Mouse (Mus musculus) kidney, embryonic 14.5 days (tissue): ENCODE measurements around the gene Xndc1. TPM values are rescaled to one million over a fixed set of nuclear protein-coding genes. Genes with fewer than 3 reads are reported as not detected.

Experiments used
- ATAC-seq: fragments of 200-750 bp; cut with Nextera tagmentation; 2 replicates; pipeline ENCODE4 v1.8.0; 2017; ENCODE audit warnings: moderate number of reproducible peaks, mild to moderate bottlenecking, moderate TSS enrichment, moderate library complexity; ENCODE audit not compliant: low FRiP score, low TSS enrichment
- H3K27ac ChIP-seq: fragments of 300-500 bp; sonication (generic); 2 replicates; pipeline ENCODE4 v1.5.1; 2014; ENCODE audit warnings: low read depth, mild to moderate bottlenecking, low read length, moderate library complexity, mixed read lengths
- H3K27me3 ChIP-seq: fragments of 300-500 bp; sonication (generic); 2 replicates; pipeline ENCODE4 v1.6.1; 2014; ENCODE audit warnings: mild to moderate bottlenecking, low read length; ENCODE audit not compliant: control insufficient read depth, insufficient read depth
- H3K36me3 ChIP-seq: fragments of 300-500 bp; sonication (generic); 2 replicates; pipeline ENCODE4 v1.6.1; 2014; ENCODE audit warnings: low read length, mixed read lengths; ENCODE audit not compliant: control insufficient read depth, insufficient read depth
- H3K4me1 ChIP-seq: fragments of 300-500 bp; sonication (generic); 2 replicates; pipeline ENCODE4 v1.6.1; 2014; ENCODE audit warnings: low read length, mixed read lengths; ENCODE audit not compliant: control insufficient read depth, insufficient read depth
- H3K4me2 ChIP-seq: fragments of 300-500 bp; sonication (generic); replicated peaks from 2 replicates; pipeline ENCODE4 v1.6.1; 2014; ENCODE audit warnings: low read depth, mild to moderate bottlenecking, low read length
- H3K4me3 ChIP-seq: fragments of 300-500 bp; sonication (generic); 2 replicates; pipeline ENCODE4 v1.5.1; 2014; ENCODE audit warnings: mild to moderate bottlenecking, low read length
- H3K9ac ChIP-seq: fragments of 300-500 bp; sonication (generic); 2 replicates; pipeline ENCODE4 v1.6.1; 2014; ENCODE audit warnings: low read depth, mild to moderate bottlenecking, low read length, moderate library complexity
- H3K9me3 ChIP-seq: fragments of 300-500 bp; sonication (generic); 2 replicates; pipeline ENCODE4 v1.6.1; 2016; ENCODE audit warnings: low read length; ENCODE audit not compliant: control insufficient read depth
- WGBS: fragments of 180-500 bp; shearing (Covaris S2); extraction: QIAGEN DNeasy Blood & Tissue Kit; methylation state at CpG from one replicate; pipeline ENCODE4 v1.1.7; 2014; 5-methylcytosine and 5-hydroxymethylcytosine counted together
- polyA plus RNA-seq: library from polyadenylated mRNA; unstranded; fragments of >200 nt; fragmentation: Nextera tagmentation; extraction: Ambion mirVana; gene quantifications from 2 replicates; pipeline ENCODE4 v1.2.1, GENCODE M21; 2014

The Xndc1 gene
- polyA plus RNA-seq, 1 experiment from 2014 or later: 27.1 TPM

DNA sequence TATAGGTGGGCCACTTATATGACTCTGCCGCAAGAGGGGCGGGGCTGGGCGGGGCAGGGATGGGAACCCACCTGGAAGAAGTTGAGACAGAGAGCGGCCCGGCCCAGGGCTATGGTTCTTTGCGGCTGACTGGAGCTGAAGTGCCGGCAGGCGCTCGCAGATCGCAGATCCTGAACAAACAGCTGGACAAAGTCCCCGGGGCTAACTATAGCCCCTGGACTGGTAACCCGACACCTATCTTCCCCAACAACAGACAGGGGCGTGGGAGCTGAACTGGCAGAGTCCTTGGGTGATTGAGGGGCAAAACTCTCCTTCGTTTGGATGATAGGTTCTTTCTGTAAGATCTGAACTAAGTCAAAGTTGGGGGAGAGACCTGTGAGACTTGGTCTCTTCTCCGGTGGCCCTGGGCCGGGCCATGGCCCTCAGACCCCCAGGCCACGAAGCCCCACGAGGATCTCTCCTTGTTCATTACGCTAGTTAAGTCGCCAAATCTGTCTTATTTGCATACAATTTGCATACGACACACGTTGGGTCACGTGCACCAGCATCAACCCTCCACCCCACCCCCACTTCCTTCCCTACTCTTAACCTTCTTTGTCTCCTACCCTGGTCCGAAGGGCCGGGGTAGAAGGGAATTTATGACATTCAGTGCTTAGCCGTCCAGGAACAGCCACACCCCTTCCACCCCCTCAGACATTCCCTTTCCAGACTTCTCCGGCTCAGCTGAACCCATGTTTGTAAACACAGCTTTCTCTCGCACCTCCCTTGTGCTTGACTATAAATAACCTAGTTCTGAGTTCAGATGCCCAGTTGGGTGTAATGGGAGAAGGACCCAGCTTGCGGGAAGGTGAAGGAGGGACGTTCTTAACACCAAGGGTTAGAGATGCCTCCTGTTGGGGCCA is 34.7 kb downstream of the Xndc1 start:
- Histone ChIP-seq H3K9me3 (no peaks in the 10 kb centered on the region), H3K4me2 (peak overlapping the region; percentile 53), H3K4me1 (peaks cover 9% of the 10 kb centered on the region), H3K9ac (no peak overlapping the region), H3K27me3 (no peaks in the 10 kb centered on the region), H3K27ac (no peak overlapping the region; the same call in 1 of the 2 replicates), H3K4me3 (peak overlapping the region; percentile 22), H3K36me3 (no peaks in the 10 kb centered on the region)
- ATAC-seq: peak; percentile 80
- 2% methylated on average over 30 of the region's 30 CpGs for WGBS

DNA sequence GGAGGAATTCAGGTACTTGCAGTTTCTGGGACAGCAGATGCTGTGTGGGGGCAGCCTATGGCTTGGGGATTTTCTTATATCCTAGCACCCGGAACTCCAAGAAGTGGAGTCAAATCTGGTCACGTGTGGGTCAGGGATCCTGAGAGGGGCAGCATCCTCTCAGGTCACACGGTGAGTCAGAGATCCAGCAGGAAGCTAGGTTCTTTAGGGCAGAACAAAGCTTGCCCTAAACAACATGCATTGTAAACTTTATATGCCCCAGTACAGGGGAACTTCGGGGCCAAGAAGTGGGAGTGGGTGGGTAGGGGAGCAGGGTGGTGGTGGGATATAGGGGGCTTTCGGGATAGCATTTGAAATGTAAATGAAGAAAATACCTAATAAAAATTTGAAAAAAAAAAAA is 35.6 kb downstream of the Xndc1 start:
- Histone ChIP-seq H3K36me3 (no peaks in the 10 kb centered on the region), H3K9ac (no peak overlapping the region), H3K4me1 (peaks cover 9% of the 10 kb centered on the region), H3K4me2 (peak overlapping the region; percentile 53; the same call in 1 of the 2 replicates), H3K4me3 (no peak overlapping the region), H3K27ac (no peak overlapping the region; the same call in 1 of the 2 replicates), H3K27me3 (no peaks in the 10 kb centered on the region), H3K9me3 (no peaks in the 10 kb centered on the region)
- WGBS: 25% methylated on average over 5 of the region's 5 CpGs
- peak; percentile 3; the same call in 1 of the 2 replicates for ATAC-seq

DNA sequence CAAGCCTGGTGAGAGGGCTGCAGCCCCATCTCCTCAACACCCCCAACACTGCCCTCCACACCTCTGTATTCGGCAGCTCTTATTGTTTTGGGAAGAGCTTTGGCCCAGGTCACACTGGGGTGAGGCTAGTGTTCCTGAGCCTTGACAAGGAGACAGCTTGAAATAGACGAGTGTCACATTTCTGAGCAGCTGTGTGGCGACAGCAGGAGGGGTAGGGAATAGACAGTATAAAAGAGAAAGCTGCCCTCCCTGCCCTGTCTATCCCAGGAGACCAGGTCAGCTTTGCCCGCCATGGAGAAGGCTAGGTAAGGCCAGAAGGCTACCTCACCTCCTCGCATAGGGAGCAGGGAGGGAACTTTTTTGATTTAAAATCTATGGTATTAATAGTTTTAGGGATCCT is 36.2 kb downstream of the Xndc1 start, which contains the start of gene Art1:
Gene Art1, plus strand, starts transcription at position 257 of the 400 bp plus-strand sequence.
- peak within 1 kb of the TSS; percentile 53 for H3K4me2 ChIP-seq
- H3K9me3 ChIP-seq: no peaks in the 10 kb centered on the region
- no peak within 1 kb of the TSS; the same call in 1 of the 2 replicates for H3K27ac ChIP-seq
- WGBS: 31% methylated on average over 5 of the region's 5 CpGs
- H3K4me1 ChIP-seq: peaks cover 9% of the 10 kb centered on the region
- no peak for ATAC-seq
- no peaks in the 10 kb centered on the region for H3K27me3 ChIP-seq
- no peak within 1 kb of the TSS for H3K9ac ChIP-seq
- no peaks in the 10 kb centered on the region for H3K36me3 ChIP-seq
- H3K4me3 ChIP-seq: no peak within 1 kb of the TSS

DNA sequence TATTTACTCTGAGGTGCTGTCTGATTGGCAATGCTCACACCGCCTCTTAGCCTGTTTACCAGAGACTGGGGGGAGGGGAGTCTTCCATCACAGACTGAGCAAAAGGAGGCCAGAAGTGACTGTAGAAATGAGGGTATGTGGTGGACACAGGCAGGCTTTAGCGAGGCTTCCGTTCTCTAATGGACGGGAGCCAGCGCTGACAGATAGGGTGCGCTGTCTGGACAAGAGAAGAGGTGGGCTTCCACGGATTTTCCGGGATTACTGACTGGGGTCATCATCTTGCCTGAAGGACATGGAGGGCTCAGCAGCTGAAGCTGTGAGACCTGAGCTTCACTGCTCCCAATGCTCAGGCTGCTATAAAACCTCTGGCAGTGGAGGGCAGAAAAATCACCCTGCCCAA is 36.9 kb downstream of the Xndc1 start:
- no peak overlapping the region for H3K27ac ChIP-seq
- H3K9ac ChIP-seq: no peak overlapping the region
- H3K27me3 ChIP-seq: no peaks in the 10 kb centered on the region
- 46% methylated on average over 8 of the region's 8 CpGs for WGBS
- H3K4me2 ChIP-seq: no peak overlapping the region
- H3K4me3 ChIP-seq: no peak overlapping the region
- ATAC-seq: no peak
- peaks cover 14% of the 10 kb centered on the region for H3K4me1 ChIP-seq
- no peaks in the 10 kb centered on the region for H3K36me3 ChIP-seq
- no peaks in the 10 kb centered on the region for H3K9me3 ChIP-seq

DNA sequence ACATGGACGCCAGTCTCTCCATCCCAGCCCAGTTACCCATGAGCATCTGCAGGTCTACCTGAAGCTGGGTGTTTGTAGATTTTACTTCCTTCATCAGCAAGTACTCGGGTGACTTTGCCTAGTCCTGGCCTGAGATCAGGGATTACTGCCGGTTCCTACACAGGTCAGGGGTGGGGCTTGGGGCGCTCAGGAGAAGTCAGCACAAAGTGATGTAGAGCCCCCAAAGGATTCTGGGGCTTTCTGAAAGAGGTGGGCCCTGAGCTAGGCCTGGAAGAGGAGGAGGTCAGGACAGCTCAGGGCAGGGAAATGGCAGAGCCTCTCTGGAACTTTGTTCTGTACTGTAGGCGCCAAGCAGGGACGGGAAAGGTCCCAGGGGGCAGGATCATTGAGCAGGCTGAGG is 37.4 kb downstream of the Xndc1 start:
- H3K4me2 ChIP-seq: no peak overlapping the region
- H3K9me3 ChIP-seq: no peaks in the 10 kb centered on the region
- H3K36me3 ChIP-seq: no peaks in the 10 kb centered on the region
- no peak overlapping the region for H3K4me3 ChIP-seq
- peaks cover 14% of the 10 kb centered on the region for H3K4me1 ChIP-seq
- ATAC-seq: no peak
- H3K9ac ChIP-seq: no peak overlapping the region
- no peak overlapping the region for H3K27ac ChIP-seq
- H3K27me3 ChIP-seq: no peaks in the 10 kb centered on the region
- WGBS: 39% methylated on average over 6 of the region's 6 CpGs

DNA sequence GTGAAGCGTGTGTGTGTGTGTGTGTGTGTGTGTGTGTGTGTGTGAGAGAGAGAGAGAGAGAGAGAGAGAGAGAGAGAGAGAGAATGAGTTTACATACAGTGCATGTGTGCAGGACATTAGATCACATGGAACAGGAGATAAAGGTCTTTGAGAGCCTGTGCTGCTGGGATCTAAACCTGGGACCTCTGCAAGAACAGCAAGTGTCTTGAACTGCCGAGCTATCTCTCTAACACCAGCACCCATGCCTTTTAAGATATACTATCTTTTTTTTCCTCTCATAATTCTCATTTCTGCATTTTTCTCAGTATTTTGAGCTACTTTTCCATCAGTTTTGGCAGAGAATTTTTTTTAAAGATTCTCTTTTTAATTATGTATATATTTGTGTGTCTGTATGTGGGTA is 38.2 kb downstream of the Xndc1 start:
- no peak for ATAC-seq
- WGBS: 78% methylated on average over 2 of the region's 2 CpGs

DNA sequence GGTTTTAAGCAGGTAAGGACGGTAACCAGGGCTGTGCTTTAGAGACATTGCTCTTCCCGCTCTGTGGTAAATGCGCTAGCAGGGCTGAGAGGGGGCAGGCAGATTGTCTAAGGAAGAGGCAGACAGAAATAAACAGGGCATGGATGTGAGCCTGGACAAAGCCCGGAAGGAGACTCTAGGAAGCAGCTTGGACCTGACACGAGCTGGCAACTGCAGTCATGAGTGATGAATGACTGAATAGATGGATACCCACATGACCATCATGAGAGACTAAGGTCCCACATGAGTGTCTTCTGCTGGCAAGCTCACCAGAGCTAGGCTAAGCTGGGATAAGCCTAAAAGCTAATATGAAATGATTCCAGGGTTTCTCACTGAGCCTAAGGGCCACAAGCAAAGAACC is 38.8 kb downstream of the Xndc1 start:
- Histone ChIP-seq H3K27ac (no peak overlapping the region), H3K27me3 (no peaks in the 10 kb centered on the region), H3K9ac (no peak overlapping the region), H3K4me2 (no peak overlapping the region), H3K9me3 (no peaks in the 10 kb centered on the region), H3K36me3 (no peaks in the 10 kb centered on the region), H3K4me1 (peaks cover 10% of the 10 kb centered on the region), H3K4me3 (no peak overlapping the region)
- no peak for ATAC-seq
- 68% methylated on average over 5 of the region's 5 CpGs for WGBS

More for the DNA sequence above, 38.2 kb downstream of the Xndc1 start:
- H3K4me3 ChIP-seq: no peak overlapping the region
- H3K4me2 ChIP-seq: no peak overlapping the region
- no peak overlapping the region for H3K9ac ChIP-seq
- no peak overlapping the region for H3K27ac ChIP-seq
- H3K9me3 ChIP-seq: no peaks in the 10 kb centered on the region
- peaks cover 14% of the 10 kb centered on the region for H3K4me1 ChIP-seq
- H3K36me3 ChIP-seq: no peaks in the 10 kb centered on the region
- no peaks in the 10 kb centered on the region for H3K27me3 ChIP-seq

DNA sequence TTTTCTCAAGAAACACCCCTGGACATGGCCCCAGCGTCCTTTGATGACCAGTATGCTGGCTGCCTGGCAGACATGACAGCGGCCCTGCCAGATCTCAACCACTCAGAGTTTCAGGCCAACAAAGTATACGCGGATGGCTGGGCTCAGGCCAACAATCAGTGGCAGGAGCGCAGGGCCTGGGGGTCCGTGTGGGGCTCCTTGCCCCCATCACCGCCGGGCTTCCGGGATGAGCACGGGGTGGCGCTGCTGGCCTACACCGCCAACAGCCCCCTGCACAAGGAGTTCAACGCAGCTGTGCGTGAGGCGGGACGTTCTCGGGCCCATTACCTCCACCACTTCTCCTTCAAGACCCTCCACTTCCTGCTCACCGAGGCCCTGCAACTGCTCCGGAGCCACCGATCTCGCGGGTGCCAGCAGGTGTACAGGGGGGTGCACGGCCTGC is 41.4 kb downstream of the Xndc1 start:
- H3K9me3 ChIP-seq: no peaks in the 10 kb centered on the region
- H3K27me3 ChIP-seq: no peaks in the 10 kb centered on the region
- peak; percentile 33; the same call in 1 of the 2 replicates for ATAC-seq
- whole genome bisulfite sequencing: 18% methylated on average over 23 of the region's 23 CpGs
- H3K4me1 ChIP-seq: peaks cover 5% of the 10 kb centered on the region; the same call in 1 of the 2 replicates
- peak overlapping the region; percentile 50; the same call in 1 of the 2 replicates for H3K9ac ChIP-seq
- H3K36me3 ChIP-seq: no peaks in the 10 kb centered on the region
- peak overlapping the region; percentile 22 for H3K4me3 ChIP-seq
- H3K27ac ChIP-seq: no peak overlapping the region
- H3K4me2 ChIP-seq: peak overlapping the region; percentile 53

DNA sequence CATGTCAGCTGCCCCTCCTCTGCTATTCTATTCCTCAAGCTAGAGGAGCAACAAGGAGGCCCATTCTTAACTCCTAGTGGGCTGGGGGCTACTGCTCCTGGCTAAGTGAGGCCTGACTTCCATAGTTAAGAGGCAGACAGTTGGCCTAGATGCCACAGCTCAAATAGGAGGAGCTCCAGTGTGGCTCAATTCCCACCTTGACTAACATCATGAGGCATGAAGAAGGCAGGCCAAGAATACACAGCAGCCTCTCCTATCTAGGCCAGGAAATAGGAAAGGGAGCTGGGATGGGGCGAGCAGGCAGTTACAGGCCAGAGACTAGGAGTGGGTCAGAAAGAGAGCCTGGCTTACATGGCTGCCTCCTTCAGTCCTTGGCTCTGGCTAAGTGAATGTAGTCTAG is 42.9 kb downstream of the Xndc1 start:
- Histone ChIP-seq H3K27ac (no peak overlapping the region), H3K36me3 (no peaks in the 10 kb centered on the region), H3K9me3 (no peaks in the 10 kb centered on the region), H3K9ac (no peak overlapping the region), H3K4me1 (peaks cover 5% of the 10 kb centered on the region; the same call in 1 of the 2 replicates), H3K4me3 (no peak overlapping the region), H3K27me3 (no peaks in the 10 kb centered on the region), H3K4me2 (no peak overlapping the region)
- WGBS: 100% methylated on average over 1 of the region's 1 CpGs
- ATAC-seq: no peak
